Mouse (Mus musculus): Measurements from ENCODE around the gene Ogfod3. TPM values are rescaled to one million over a fixed set of nuclear protein-coding genes. Genes with fewer than 3 reads are reported as not detected.

Ogfod3 gene
- polyA plus RNA-seq, 1 experiment from 2014 or later = 34.1 TPM

DNA sequence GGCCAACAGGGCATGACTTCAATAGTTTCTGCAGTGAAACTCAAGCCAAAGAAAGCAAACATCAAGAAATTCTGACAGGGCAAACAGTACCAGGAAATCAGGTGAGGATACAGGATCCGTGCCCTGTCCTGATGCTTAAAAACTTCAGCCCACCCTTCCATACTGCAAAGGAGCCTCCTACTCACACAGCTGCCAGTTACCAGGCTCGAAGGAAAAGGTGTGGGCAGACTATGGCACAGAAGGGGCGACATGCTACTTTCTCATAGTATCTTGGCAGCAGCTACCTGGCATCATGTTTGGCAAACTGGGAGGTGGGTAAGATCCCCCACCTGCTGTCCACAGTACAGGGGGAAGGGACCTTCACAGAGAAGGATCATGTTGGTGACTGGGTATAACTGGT lies 11.1 kb downstream of the Ogfod3 start:
- no peaks in the 10 kb centered on the region for H3K9me3 ChIP-seq (ENCODE audit: control insufficient read depth, low read length)
- no peak overlapping the region for H3K4me2 ChIP-seq (ENCODE audit: low read length)
- H3K36me3 ChIP-seq (ENCODE audit: control insufficient read depth, insufficient read depth, low read length) = peaks cover 3% of the 10 kb centered on the region; the same call in 1 of the 2 replicates
- 80% methylated on average over 3 of the region's 3 CpGs for WGBS
- no peak overlapping the region for H3K9ac ChIP-seq (ENCODE audit: low read length)
- ATAC-seq (ENCODE audit: insufficient number of reproducible peaks, insufficient read depth, low FRiP score, low read depth) = no peak
- H3K27me3 ChIP-seq (ENCODE audit: control insufficient read depth, insufficient read depth, low read length) = no peaks in the 10 kb centered on the region
- no peak overlapping the region for H3K4me3 ChIP-seq (ENCODE audit: control insufficient read depth in 1 of 2, insufficient read depth in 1 of 2, low read depth in 1 of 2, low read length in 2 of 2)
- no peaks in the 10 kb centered on the region for H3K4me1 ChIP-seq (ENCODE audit: control insufficient read depth in 2 of 2, insufficient read depth in 2 of 2, low read length in 2 of 2)
- no peak overlapping the region for H3K27ac ChIP-seq (replicated peaks in 1 of 2; ENCODE audit: control insufficient read depth in 1 of 2, insufficient read depth in 1 of 2, low read depth in 2 of 2, low read length in 2 of 2)

DNA sequence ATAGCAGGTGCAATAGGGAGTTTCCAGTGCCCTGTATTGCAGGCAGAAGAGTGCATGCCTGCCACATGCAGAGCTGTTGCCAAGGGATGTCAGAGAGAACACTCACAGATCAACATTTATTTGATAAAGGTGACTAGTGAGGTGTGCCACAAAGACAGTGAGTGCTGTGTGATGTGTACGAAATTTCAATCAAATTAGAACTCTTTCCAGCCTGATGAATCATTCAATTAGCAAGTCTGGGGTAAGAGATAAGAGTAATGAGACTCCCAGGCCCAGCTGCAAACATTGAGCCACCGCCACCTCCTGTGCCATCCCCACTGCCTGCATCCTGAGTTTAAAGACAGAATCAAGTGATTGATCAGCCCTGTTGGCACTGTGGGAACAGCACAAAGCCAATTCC lies 11.8 kb downstream of the Ogfod3 start:
- 64% methylated on average over 2 of the region's 2 CpGs for WGBS
- ATAC-seq (ENCODE audit: insufficient number of reproducible peaks, insufficient read depth, low FRiP score, low read depth) = no peak
- Histone ChIP-seq H3K4me2 (ENCODE audit: low read length) (no peak overlapping the region), H3K9ac (ENCODE audit: low read length) (no peak overlapping the region), H3K27me3 (ENCODE audit: control insufficient read depth, insufficient read depth, low read length) (no peaks in the 10 kb centered on the region), H3K4me3 (ENCODE audit: control insufficient read depth in 1 of 2, insufficient read depth in 1 of 2, low read depth in 1 of 2, low read length in 2 of 2) (no peak overlapping the region), H3K4me1 (ENCODE audit: control insufficient read depth in 2 of 2, insufficient read depth in 2 of 2, low read length in 2 of 2) (no peaks in the 10 kb centered on the region), H3K36me3 (ENCODE audit: control insufficient read depth, insufficient read depth, low read length) (peaks cover 4% of the 10 kb centered on the region; the same call in 1 of the 2 replicates), H3K27ac (replicated peaks in 1 of 2; ENCODE audit: control insufficient read depth in 1 of 2, insufficient read depth in 1 of 2, low read depth in 2 of 2, low read length in 2 of 2) (no peak overlapping the region), H3K9me3 (ENCODE audit: control insufficient read depth, low read length) (no peaks in the 10 kb centered on the region)

GRCm38 (mm10) chr11:121189681-121190080 lies 14.8 kb downstream of the Ogfod3 start:
- WGBS = 63% methylated on average over 3 of the region's 3 CpGs
- Histone ChIP-seq H3K27ac (replicated peaks in 1 of 2; ENCODE audit: control insufficient read depth in 1 of 2, insufficient read depth in 1 of 2, low read depth in 2 of 2, low read length in 2 of 2) (no peak overlapping the region), H3K4me2 (ENCODE audit: low read length) (no peak overlapping the region), H3K36me3 (ENCODE audit: control insufficient read depth, insufficient read depth, low read length) (0 out of 2 replicates have a peak, but pooled peaks cover 6% of the 10 kb centered on the region), H3K9ac (ENCODE audit: low read length) (no peak overlapping the region), H3K4me1 (ENCODE audit: control insufficient read depth in 2 of 2, insufficient read depth in 2 of 2, low read length in 2 of 2) (no peaks in the 10 kb centered on the region), H3K4me3 (ENCODE audit: control insufficient read depth in 1 of 2, insufficient read depth in 1 of 2, low read depth in 1 of 2, low read length in 2 of 2) (no peak overlapping the region), H3K27me3 (ENCODE audit: control insufficient read depth, insufficient read depth, low read length) (no peaks in the 10 kb centered on the region), H3K9me3 (ENCODE audit: control insufficient read depth, low read length) (no peaks in the 10 kb centered on the region)
- ATAC-seq (ENCODE audit: insufficient number of reproducible peaks, insufficient read depth, low FRiP score, low read depth) = no peak

DNA sequence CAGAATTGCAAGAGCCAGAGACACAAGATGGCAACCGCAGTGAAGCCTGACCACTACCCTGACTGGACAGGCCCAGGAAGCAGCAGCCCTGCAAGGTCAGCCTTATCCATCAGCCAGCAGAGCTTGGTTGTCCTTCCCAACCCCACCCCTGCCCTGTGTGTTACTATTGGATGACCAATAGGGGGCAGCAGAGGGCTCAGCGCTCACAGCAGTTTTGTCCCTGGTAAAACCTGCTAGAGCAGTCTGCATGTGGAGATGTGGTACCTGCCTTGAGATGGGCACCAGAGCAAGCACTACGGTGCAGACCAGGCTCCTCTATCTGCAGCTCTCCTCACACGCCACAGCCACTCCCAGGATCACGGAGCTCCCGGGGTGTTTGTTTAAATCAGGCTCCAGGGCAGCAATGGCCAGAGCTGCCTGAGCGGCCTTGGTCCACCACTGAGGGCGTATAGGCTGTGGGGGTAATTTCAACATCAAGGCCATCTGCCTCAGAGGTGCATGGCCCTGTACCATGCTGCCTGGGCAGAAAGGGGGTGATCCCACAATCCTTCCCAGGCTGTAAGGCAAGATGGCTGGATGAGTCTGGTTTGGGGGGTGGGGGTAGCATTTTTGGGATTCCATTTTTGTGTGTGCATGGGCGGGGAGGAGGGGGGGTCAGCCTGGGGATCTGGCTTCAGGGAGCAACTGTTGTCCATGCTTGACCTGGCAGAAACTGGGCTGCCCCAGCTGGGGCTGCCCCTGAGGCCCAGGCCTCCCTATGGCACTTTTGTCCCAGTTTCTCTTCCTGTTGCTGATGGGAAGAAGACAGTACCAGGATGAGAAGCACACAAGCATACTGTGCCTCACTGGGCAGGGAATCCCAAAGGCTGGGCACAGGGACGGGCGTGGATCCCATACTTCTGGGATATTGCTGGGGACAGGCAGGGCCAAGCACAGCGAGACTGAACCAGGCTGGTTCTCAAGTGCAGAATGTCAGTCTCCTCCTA lies 27.9 kb downstream of the Ogfod3 start:
- 52% methylated on average over 12 of the region's 12 CpGs for WGBS
- no peak overlapping the region for H3K27ac ChIP-seq (replicated peaks in 1 of 2; ENCODE audit: control insufficient read depth in 1 of 2, insufficient read depth in 1 of 2, low read depth in 2 of 2, low read length in 2 of 2)
- H3K9ac ChIP-seq (ENCODE audit: low read length) = no peak overlapping the region
- no peaks in the 10 kb centered on the region for H3K9me3 ChIP-seq (ENCODE audit: control insufficient read depth, low read length)
- H3K4me2 ChIP-seq (ENCODE audit: low read length) = no peak overlapping the region
- peaks cover under 1% of the 10 kb centered on the region; the same call in 1 of the 2 replicates for H3K36me3 ChIP-seq (ENCODE audit: control insufficient read depth, insufficient read depth, low read length)
- peaks cover 0 to 2% of the 10 kb centered on the region in 2 experiments; a peak in 1 of 4 replicates for H3K4me1 ChIP-seq (ENCODE audit: control insufficient read depth in 2 of 2, insufficient read depth in 2 of 2, low read length in 2 of 2)
- peak; percentile 44; the same call in 1 of the 2 replicates for ATAC-seq (ENCODE audit: insufficient number of reproducible peaks, insufficient read depth, low FRiP score, low read depth)
- no peak overlapping the region for H3K4me3 ChIP-seq (ENCODE audit: control insufficient read depth in 1 of 2, insufficient read depth in 1 of 2, low read depth in 1 of 2, low read length in 2 of 2)
- H3K27me3 ChIP-seq (ENCODE audit: control insufficient read depth, insufficient read depth, low read length) = no peaks in the 10 kb centered on the region

GRCm38 (mm10) chr11:121174234-121174633 lies 30.3 kb downstream of the Ogfod3 start:
- no peaks in the 10 kb centered on the region for H3K27me3 ChIP-seq (ENCODE audit: control insufficient read depth, insufficient read depth, low read length)
- no peak overlapping the region for H3K27ac ChIP-seq (replicated peaks in 1 of 2; ENCODE audit: control insufficient read depth in 1 of 2, insufficient read depth in 1 of 2, low read depth in 2 of 2, low read length in 2 of 2)
- H3K9me3 ChIP-seq (ENCODE audit: control insufficient read depth, low read length) = no peaks in the 10 kb centered on the region
- no peak overlapping the region for H3K4me3 ChIP-seq (ENCODE audit: control insufficient read depth in 1 of 2, insufficient read depth in 1 of 2, low read depth in 1 of 2, low read length in 2 of 2)
- H3K36me3 ChIP-seq (ENCODE audit: control insufficient read depth, insufficient read depth, low read length) = no peaks in the 10 kb centered on the region
- no peak overlapping the region for H3K9ac ChIP-seq (ENCODE audit: low read length)
- no peak for ATAC-seq (ENCODE audit: insufficient number of reproducible peaks, insufficient read depth, low FRiP score, low read depth)
- peaks cover 0 to 2% of the 10 kb centered on the region in 2 experiments; a peak in 1 of 4 replicates for H3K4me1 ChIP-seq (ENCODE audit: control insufficient read depth in 2 of 2, insufficient read depth in 2 of 2, low read length in 2 of 2)
- WGBS = 49% methylated on average over 3 of the region's 3 CpGs
- no peak overlapping the region for H3K4me2 ChIP-seq (ENCODE audit: low read length)

DNA sequence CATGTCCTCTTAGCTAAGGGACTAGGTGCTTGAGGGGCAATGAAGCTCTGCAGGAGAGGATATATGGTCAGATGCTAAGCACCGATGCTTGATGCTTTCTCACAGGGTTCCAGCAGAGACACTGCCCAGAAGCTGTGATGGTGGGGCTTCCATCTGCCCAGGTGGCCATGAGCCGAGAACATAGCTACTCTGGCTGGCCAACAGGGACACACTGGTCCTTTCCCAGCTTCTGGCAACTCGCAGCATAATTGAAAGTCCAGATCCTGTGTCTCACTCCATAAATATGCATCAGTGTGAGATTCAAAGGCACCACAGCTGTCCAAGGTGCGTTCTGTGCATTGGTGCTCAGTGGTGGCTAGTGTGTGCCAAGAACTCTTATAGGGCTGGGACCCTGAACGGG lies 31.3 kb downstream of the Ogfod3 start:
- H3K9me3 ChIP-seq (ENCODE audit: control insufficient read depth, low read length) = no peaks in the 10 kb centered on the region
- H3K9ac ChIP-seq (ENCODE audit: low read length) = no peak overlapping the region
- no peak overlapping the region for H3K27ac ChIP-seq (replicated peaks in 1 of 2; ENCODE audit: control insufficient read depth in 1 of 2, insufficient read depth in 1 of 2, low read depth in 2 of 2, low read length in 2 of 2)
- H3K27me3 ChIP-seq (ENCODE audit: control insufficient read depth, insufficient read depth, low read length) = no peaks in the 10 kb centered on the region
- no peaks in the 10 kb centered on the region for H3K36me3 ChIP-seq (ENCODE audit: control insufficient read depth, insufficient read depth, low read length)
- no peak for ATAC-seq (ENCODE audit: insufficient number of reproducible peaks, insufficient read depth, low FRiP score, low read depth)
- no peak overlapping the region for H3K4me3 ChIP-seq (ENCODE audit: control insufficient read depth in 1 of 2, insufficient read depth in 1 of 2, low read depth in 1 of 2, low read length in 2 of 2)
- H3K4me1 ChIP-seq (ENCODE audit: control insufficient read depth in 2 of 2, insufficient read depth in 2 of 2, low read length in 2 of 2) = peaks cover 0 to 2% of the 10 kb centered on the region in 2 experiments; a peak in 1 of 4 replicates
- 87% methylated on average over 5 of the region's 5 CpGs for WGBS
- H3K4me2 ChIP-seq (ENCODE audit: low read length) = no peak overlapping the region

DNA sequence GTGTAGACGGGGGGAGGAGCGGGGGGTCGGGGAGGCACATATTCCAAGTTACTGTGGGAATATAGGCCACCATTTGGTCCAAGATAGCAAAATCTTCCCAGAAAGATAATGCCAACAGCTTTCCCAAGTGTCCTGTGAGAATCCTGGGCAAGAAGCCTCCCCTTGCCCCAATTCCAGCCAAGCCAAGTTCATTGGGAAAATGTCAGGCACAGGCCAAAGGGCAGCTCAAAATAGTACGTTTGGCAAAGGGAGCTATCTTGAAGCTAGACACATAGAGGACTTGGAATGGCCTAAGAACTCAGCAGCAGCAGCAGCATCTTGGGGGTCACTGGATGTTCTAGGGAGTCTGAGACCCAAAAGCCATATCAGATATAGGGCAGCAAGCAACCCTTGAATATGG lies 40.8 kb downstream of the Ogfod3 start:
- H3K4me2 ChIP-seq (ENCODE audit: low read length) = no peak overlapping the region
- H3K27ac ChIP-seq (replicated peaks in 1 of 2; ENCODE audit: control insufficient read depth in 1 of 2, insufficient read depth in 1 of 2, low read depth in 2 of 2, low read length in 2 of 2) = no peak overlapping the region
- H3K4me3 ChIP-seq (ENCODE audit: control insufficient read depth in 1 of 2, insufficient read depth in 1 of 2, low read depth in 1 of 2, low read length in 2 of 2) = no peak overlapping the region
- no peaks in the 10 kb centered on the region for H3K27me3 ChIP-seq (ENCODE audit: control insufficient read depth, insufficient read depth, low read length)
- H3K36me3 ChIP-seq (ENCODE audit: control insufficient read depth, insufficient read depth, low read length) = no peaks in the 10 kb centered on the region
- no peaks in the 10 kb centered on the region for H3K9me3 ChIP-seq (ENCODE audit: control insufficient read depth, low read length)
- no peak overlapping the region for H3K9ac ChIP-seq (ENCODE audit: low read length)
- ATAC-seq (ENCODE audit: insufficient number of reproducible peaks, insufficient read depth, low FRiP score, low read depth) = no peak
- H3K4me1 ChIP-seq (ENCODE audit: control insufficient read depth in 2 of 2, insufficient read depth in 2 of 2, low read length in 2 of 2) = no peaks in the 10 kb centered on the region
- WGBS = 81% methylated on average over 4 of the region's 4 CpGs

Data from heart, embryonic 14.5 days (tissue).